7 mouse cellular contexts compared by ENCODE assay signal in the genomic region with DNA sequence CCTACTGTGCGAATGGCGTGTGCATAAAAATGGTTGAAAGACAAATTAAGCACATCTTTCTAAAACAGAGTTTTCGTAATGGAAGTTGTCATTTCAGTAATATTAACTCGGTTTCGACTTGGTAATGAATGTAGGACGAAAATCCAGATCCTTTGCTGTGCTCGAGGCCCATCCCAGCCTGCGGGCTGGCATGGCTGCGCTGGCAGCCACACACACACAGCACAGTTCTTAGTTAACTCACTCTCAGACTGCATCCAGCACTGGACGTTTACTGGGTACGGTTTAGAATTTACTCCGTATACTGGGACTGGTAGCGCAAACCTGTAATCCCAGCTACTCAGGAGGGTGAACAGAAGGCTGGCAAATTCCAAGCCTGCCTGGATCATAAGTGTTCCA. TPM values are rescaled to one million over a fixed set of nuclear protein-coding genes. Genes with fewer than 3 reads are reported as not detected.
A peak's percentile ranks its signal among the peaks of the same experiment; 100 is the strongest.
DNase-seq lines count a peak whose midpoint lies in the region; ATAC-seq and TF ChIP-seq lines count a peak whose summit lies in the region.

No protein-coding gene starts in this region.

- no peak for TF ChIP-seq CTCF in midbrain, postnatal 0 days (IDR thresholded peaks at IDR 0.05)

- no peaks in the 10 kb centered on the region for H3K27me3 ChIP-seq in lung, embryonic 16.5 days (ENCODE audit: control insufficient read depth, insufficient read depth, low read depth, low read length)
- H3K27me3 ChIP-seq in embryonic facial prominence, embryonic 13.5 days, result no peaks in the 10 kb centered on the region; the same call in 1 of the 2 replicates
- H3K27me3 ChIP-seq in hindbrain, embryonic 16.5 days (replicated peaks; ENCODE audit: control insufficient read depth, insufficient read depth, low read length), result no peaks in the 10 kb centered on the region
- no peaks in the 10 kb centered on the region for H3K27me3 ChIP-seq in midbrain, postnatal 0 days (ENCODE audit: insufficient read depth, low read length)

- H3K27ac ChIP-seq in lung, embryonic 16.5 days (ENCODE audit: low read length), result peak overlapping the region; percentile 96; the same call in 1 of the 2 replicates
- H3K27ac ChIP-seq in embryonic facial prominence, embryonic 13.5 days, result peak overlapping the region; percentile 73
- H3K27ac ChIP-seq in hindbrain, embryonic 16.5 days (ENCODE audit: low read depth, low read length), result peak overlapping the region; percentile 71
- H3K27ac ChIP-seq in midbrain, postnatal 0 days (ENCODE audit: low read depth, low read length), result peak overlapping the region; percentile 80

- peaks cover 28% of the 10 kb centered on the region for H3K4me1 ChIP-seq in lung, embryonic 16.5 days (replicated peaks; ENCODE audit: control insufficient read depth, insufficient read depth, low read length)
- H3K4me1 ChIP-seq in embryonic facial prominence, embryonic 13.5 days, result peaks cover 27% of the 10 kb centered on the region
- peaks cover 15% of the 10 kb centered on the region for H3K4me1 ChIP-seq in hindbrain, embryonic 16.5 days (ENCODE audit: control insufficient read depth, insufficient read depth, low read depth, low read length)
- H3K4me1 ChIP-seq in midbrain, postnatal 0 days (ENCODE audit: insufficient read depth, low read length), result peaks cover 12% of the 10 kb centered on the region; the same call in 1 of the 2 replicates

- ATAC-seq in lung, embryonic 16.5 days (ENCODE audit: low read depth), result peak; percentile 43; the same call in 1 of the 2 replicates
- no peak for ATAC-seq in embryonic facial prominence, embryonic 13.5 days (ENCODE audit: insufficient number of reproducible peaks, insufficient read depth, low FRiP score, low TSS enrichment, low read depth)
- peak; percentile 76 for ATAC-seq in hindbrain, embryonic 16.5 days
- ATAC-seq in midbrain, postnatal 0 days (ENCODE audit: low FRiP score), result peak; percentile 72; the same call in 1 of the 2 replicates

- no peak for DNase-seq in lung, postnatal 14 days
- DNase-seq in midbrain, postnatal 0 days (ENCODE audit: low spot score), result peak; percentile 14
- no peak for DNase-seq in spleen, postnatal 4 days (ENCODE audit: low spot score in 2 of 2)
- DNase-seq in layer of hippocampus, postnatal 36 days, result no peak

- H3K9ac ChIP-seq in lung, embryonic 16.5 days (ENCODE audit: low read length), result peak overlapping the region; percentile 71
- H3K9ac ChIP-seq in embryonic facial prominence, embryonic 13.5 days, result peak overlapping the region; percentile 98
- peak overlapping the region; percentile 93 for H3K9ac ChIP-seq in hindbrain, embryonic 16.5 days (ENCODE audit: low read depth, low read length)
- peak overlapping the region; percentile 96 for H3K9ac ChIP-seq in midbrain, postnatal 0 days (replicated peaks; ENCODE audit: low read length, poor library complexity, severe bottlenecking)

- H3K9me3 ChIP-seq in lung, embryonic 16.5 days (ENCODE audit: control insufficient read depth, low read length), result no peaks in the 10 kb centered on the region
- H3K9me3 ChIP-seq in embryonic facial prominence, embryonic 13.5 days, result no peaks in the 10 kb centered on the region; the same call in 1 of the 2 replicates
- H3K9me3 ChIP-seq in hindbrain, embryonic 16.5 days (ENCODE audit: control insufficient read depth, low read length), result no peaks in the 10 kb centered on the region
- H3K9me3 ChIP-seq in midbrain, postnatal 0 days (ENCODE audit: low read length), result no peaks in the 10 kb centered on the region

- peaks cover 4% of the 10 kb centered on the region; the same call in 1 of the 2 replicates for H3K36me3 ChIP-seq in lung, embryonic 16.5 days (ENCODE audit: control insufficient read depth, insufficient read depth, low read length)
- peaks cover 9% of the 10 kb centered on the region for H3K36me3 ChIP-seq in embryonic facial prominence, embryonic 13.5 days
- no peaks in the 10 kb centered on the region for H3K36me3 ChIP-seq in hindbrain, embryonic 16.5 days (ENCODE audit: control insufficient read depth, insufficient read depth, low read length)
- H3K36me3 ChIP-seq in midbrain, postnatal 0 days (ENCODE audit: insufficient read depth, low read length), result no peaks in the 10 kb centered on the region

- WGBS in lung, embryonic 16.5 days, result 6% methylated on average over 13 of the region's 13 CpGs
- 7% methylated on average over 13 of the region's 13 CpGs for WGBS in embryonic facial prominence, embryonic 13.5 days
- 8% methylated on average over 13 of the region's 13 CpGs for WGBS in hindbrain, embryonic 16.5 days
- WGBS in midbrain, postnatal 0 days, result 7% methylated on average over 13 of the region's 13 CpGs

- peak overlapping the region; percentile 64 for H3K4me2 ChIP-seq in lung, embryonic 16.5 days (ENCODE audit: low read depth, low read length)
- H3K4me2 ChIP-seq in embryonic facial prominence, embryonic 13.5 days, result peak overlapping the region; percentile 79
- peak overlapping the region; percentile 83 for H3K4me2 ChIP-seq in hindbrain, embryonic 16.5 days (ENCODE audit: low read length)
- H3K4me2 ChIP-seq in midbrain, postnatal 0 days (ENCODE audit: low read depth, low read length, poor library complexity, severe bottlenecking), result peak overlapping the region; percentile 86

- peak overlapping the region; percentile 98 for H3K4me3 ChIP-seq in lung, embryonic 16.5 days (ENCODE audit: low read length)
- H3K4me3 ChIP-seq in embryonic facial prominence, embryonic 13.5 days, result peak overlapping the region; percentile 99
- peak overlapping the region; percentile 94 for H3K4me3 ChIP-seq in hindbrain, embryonic 16.5 days (ENCODE audit: low read length)
- peak overlapping the region; percentile 99 for H3K4me3 ChIP-seq in midbrain, postnatal 0 days (ENCODE audit: low read depth, low read length)

RNA-seq across cellular contexts. Expression of a gene that starts 0.5 kb away (rescaled TPM):
- polyA plus RNA-seq in lung, embryonic 16.5 days (2015; fragmentation: Nextera tagmentation; extraction: Ambion mirVana), result 18.1 and 18.3 TPM in 2 replicates
- 22.9 and 25.2 TPM in 2 replicates for polyA plus RNA-seq in embryonic facial prominence, embryonic 13.5 days (2015; fragmentation: Nextera tagmentation; extraction: Ambion mirVana)
- polyA plus RNA-seq in hindbrain, embryonic 16.5 days (2015; fragmentation: Nextera tagmentation; extraction: Ambion mirVana), result 11.0 and 12.6 TPM in 2 replicates
- 21.7 and 25.7 TPM in 2 replicates for total RNA-seq in midbrain, postnatal 0 days (2014; rRNA removed)
- polyA plus RNA-seq in midbrain, postnatal 0 days (2015; fragmentation: Nextera tagmentation; extraction: Ambion mirVana), result 8.9 and 9.2 TPM in 2 replicates
- 10 to 100 TPM; 45.1 to 46.9 TPM for total RNA-seq in layer of hippocampus, postnatal 36 days (2021)

RNA-seq across cellular contexts. Expression of a gene that starts 22.8 kb away (rescaled TPM):
- polyA plus RNA-seq in lung, embryonic 16.5 days (2015; fragmentation: Nextera tagmentation; extraction: Ambion mirVana), result 0.21 and 1.4 TPM in 2 replicates
- 0.30 TPM in 1 of 2 replicates, not detected in the other for polyA plus RNA-seq in embryonic facial prominence, embryonic 13.5 days (2015; fragmentation: Nextera tagmentation; extraction: Ambion mirVana)
- 0.29 TPM in 1 of 2 replicates, not detected in the other for polyA plus RNA-seq in hindbrain, embryonic 16.5 days (2015; fragmentation: Nextera tagmentation; extraction: Ambion mirVana)
- not detected in 2 replicates for total RNA-seq in midbrain, postnatal 0 days (2014; rRNA removed)
- not detected in 2 replicates for polyA plus RNA-seq in midbrain, postnatal 0 days (2015; fragmentation: Nextera tagmentation; extraction: Ambion mirVana)
- under 1 TPM in 1 of 2 experiments, not detected in 1; 0.32 TPM for total RNA-seq in layer of hippocampus, postnatal 36 days (2021)

RNA-seq across cellular contexts. Expression of a gene that starts 38.3 kb away (rescaled TPM):
- polyA plus RNA-seq in lung, embryonic 16.5 days (2015; fragmentation: Nextera tagmentation; extraction: Ambion mirVana), result not detected in 2 replicates
- polyA plus RNA-seq in embryonic facial prominence, embryonic 13.5 days (2015; fragmentation: Nextera tagmentation; extraction: Ambion mirVana), result not detected in 2 replicates
- polyA plus RNA-seq in hindbrain, embryonic 16.5 days (2015; fragmentation: Nextera tagmentation; extraction: Ambion mirVana), result 0.32 TPM in 1 of 2 replicates, not detected in the other
- total RNA-seq in midbrain, postnatal 0 days (2014; rRNA removed), result 2.7 and 12.7 TPM in 2 replicates
- not detected in 2 replicates for polyA plus RNA-seq in midbrain, postnatal 0 days (2015; fragmentation: Nextera tagmentation; extraction: Ambion mirVana)
- total RNA-seq in layer of hippocampus, postnatal 36 days (2021), result not detected

RNA-seq across cellular contexts. Expression of a gene that starts 59.0 kb away (rescaled TPM):
- 5.7 and 6.9 TPM in 2 replicates for polyA plus RNA-seq in lung, embryonic 16.5 days (2015; fragmentation: Nextera tagmentation; extraction: Ambion mirVana)
- 8.5 TPM in 2 replicates for polyA plus RNA-seq in embryonic facial prominence, embryonic 13.5 days (2015; fragmentation: Nextera tagmentation; extraction: Ambion mirVana)
- polyA plus RNA-seq in hindbrain, embryonic 16.5 days (2015; fragmentation: Nextera tagmentation; extraction: Ambion mirVana), result 6.5 and 6.7 TPM in 2 replicates
- total RNA-seq in midbrain, postnatal 0 days (2014; rRNA removed), result 40.0 and 41.7 TPM in 2 replicates
- 6.7 and 6.9 TPM in 2 replicates for polyA plus RNA-seq in midbrain, postnatal 0 days (2015; fragmentation: Nextera tagmentation; extraction: Ambion mirVana)
- 10 to 100 TPM; 67.4 to 81.7 TPM for total RNA-seq in layer of hippocampus, postnatal 36 days (2021)
